Mouse (Mus musculus): ENCODE measurements around the gene Nt5c2. TPM values are rescaled to one million over a fixed set of nuclear protein-coding genes. Genes with fewer than 3 reads are reported as not detected.

Gene Nt5c2
- polyA plus RNA-seq, 1 experiment from 2014 or later: 47.4 TPM

DNA sequence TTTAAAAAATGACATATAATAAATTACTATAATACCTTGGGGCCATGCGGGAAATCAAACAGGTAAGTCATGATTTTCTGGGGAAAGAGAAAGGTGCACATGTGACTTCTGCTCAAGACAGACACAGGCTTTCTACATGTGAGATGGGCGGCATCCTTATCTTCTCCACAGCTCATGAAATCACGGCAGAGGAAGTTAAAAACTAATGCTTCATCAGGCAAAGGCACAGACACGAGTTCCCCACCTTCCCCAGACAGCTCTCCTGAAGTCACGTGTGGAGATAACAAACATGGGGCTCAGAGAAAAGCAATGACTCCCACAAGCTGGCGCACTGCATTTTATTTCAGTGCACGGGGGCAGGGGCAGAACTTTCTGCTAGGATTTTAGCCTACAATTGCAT is 121.5 kb downstream of the Nt5c2 start:
- Histone ChIP-seq H3K9me3 (replicated peaks; ENCODE audit: control insufficient read depth, low read length) (peaks cover 5% of the 10 kb centered on the region), H3K4me2 (ENCODE audit: low read depth, low read length) (no peak overlapping the region), H3K9ac (ENCODE audit: low read depth, low read length) (no peak overlapping the region), H3K36me3 (ENCODE audit: control insufficient read depth, insufficient read depth) (peaks cover 41% of the 10 kb centered on the region), H3K27ac (ENCODE audit: low read length) (no peak overlapping the region), H3K4me1 (ENCODE audit: control insufficient read depth, low read depth, low read length) (peaks cover 5% of the 10 kb centered on the region), H3K4me3 (ENCODE audit: low read depth, low read length) (no peak overlapping the region), H3K27me3 (ENCODE audit: control insufficient read depth, insufficient read depth, low read depth, low read length) (no peaks in the 10 kb centered on the region)
- 50% methylated on average over 7 of the region's 7 CpGs for WGBS (ENCODE audit: insufficient replicate concordance)
- no peak for ATAC-seq (ENCODE audit: low read depth)

DNA sequence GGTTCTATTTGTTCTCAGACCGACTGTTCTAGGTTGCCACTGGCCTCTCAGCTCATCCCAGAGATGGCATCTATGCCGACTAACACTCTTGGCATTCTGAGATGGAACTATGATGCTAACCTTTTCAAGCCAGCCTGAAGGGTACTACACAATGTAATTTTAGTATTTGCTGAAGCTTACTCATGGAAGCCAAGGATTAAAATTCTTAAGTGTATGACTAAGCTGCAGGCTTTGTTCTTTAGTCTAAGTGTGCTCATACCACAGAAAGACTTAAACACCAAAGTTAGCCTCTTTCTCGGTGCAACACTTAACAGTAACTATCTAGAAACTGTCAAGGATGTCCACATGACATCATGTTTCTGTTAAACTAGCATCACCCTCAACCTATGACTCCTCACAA is 122.1 kb downstream of the Nt5c2 start:
- H3K27ac ChIP-seq (ENCODE audit: low read length): no peak overlapping the region
- no peak overlapping the region for H3K4me3 ChIP-seq (ENCODE audit: low read depth, low read length)
- H3K4me1 ChIP-seq (ENCODE audit: control insufficient read depth, low read depth, low read length): peaks cover 10% of the 10 kb centered on the region
- peaks cover 5% of the 10 kb centered on the region for H3K9me3 ChIP-seq (replicated peaks; ENCODE audit: control insufficient read depth, low read length)
- H3K27me3 ChIP-seq (ENCODE audit: control insufficient read depth, insufficient read depth, low read depth, low read length): no peaks in the 10 kb centered on the region
- H3K36me3 ChIP-seq (ENCODE audit: control insufficient read depth, insufficient read depth): peaks cover 37% of the 10 kb centered on the region
- ATAC-seq (ENCODE audit: low read depth): no peak
- H3K4me2 ChIP-seq (ENCODE audit: low read depth, low read length): no peak overlapping the region
- no peak overlapping the region for H3K9ac ChIP-seq (ENCODE audit: low read depth, low read length)
- WGBS (ENCODE audit: insufficient replicate concordance): 79% methylated on average over 3 of the region's 3 CpGs

DNA sequence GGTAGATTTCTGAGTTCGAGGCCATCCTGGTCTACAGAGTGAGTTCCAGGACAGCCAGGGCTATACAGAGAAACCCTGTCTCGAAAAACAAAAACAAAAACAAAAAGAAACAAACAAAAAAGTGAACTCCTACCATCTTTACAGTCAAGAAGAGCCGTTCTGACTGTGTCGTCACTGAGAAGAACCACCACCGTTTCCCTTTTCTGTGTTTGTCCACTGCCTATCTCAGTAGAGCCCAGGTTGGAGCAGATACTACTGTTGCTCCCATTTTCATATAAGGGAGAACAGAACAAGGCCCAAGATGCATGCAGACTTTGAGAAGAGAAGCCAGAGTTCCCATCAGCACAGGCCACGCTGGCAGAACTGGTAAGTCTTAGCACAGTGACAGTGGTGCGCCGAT is 124.3 kb downstream of the Nt5c2 start:
- WGBS (ENCODE audit: insufficient replicate concordance): 88% methylated on average over 8 of the region's 8 CpGs
- ATAC-seq (ENCODE audit: low read depth): no peak
- Histone ChIP-seq H3K9ac (ENCODE audit: low read depth, low read length) (no peak overlapping the region), H3K27ac (ENCODE audit: low read length) (no peak overlapping the region), H3K9me3 (replicated peaks; ENCODE audit: control insufficient read depth, low read length) (no peaks in the 10 kb centered on the region), H3K36me3 (ENCODE audit: control insufficient read depth, insufficient read depth) (peaks cover 33% of the 10 kb centered on the region), H3K4me1 (ENCODE audit: control insufficient read depth, low read depth, low read length) (peaks cover 11% of the 10 kb centered on the region), H3K4me3 (ENCODE audit: low read depth, low read length) (no peak overlapping the region), H3K27me3 (ENCODE audit: control insufficient read depth, insufficient read depth, low read depth, low read length) (no peaks in the 10 kb centered on the region), H3K4me2 (ENCODE audit: low read depth, low read length) (no peak overlapping the region)

DNA sequence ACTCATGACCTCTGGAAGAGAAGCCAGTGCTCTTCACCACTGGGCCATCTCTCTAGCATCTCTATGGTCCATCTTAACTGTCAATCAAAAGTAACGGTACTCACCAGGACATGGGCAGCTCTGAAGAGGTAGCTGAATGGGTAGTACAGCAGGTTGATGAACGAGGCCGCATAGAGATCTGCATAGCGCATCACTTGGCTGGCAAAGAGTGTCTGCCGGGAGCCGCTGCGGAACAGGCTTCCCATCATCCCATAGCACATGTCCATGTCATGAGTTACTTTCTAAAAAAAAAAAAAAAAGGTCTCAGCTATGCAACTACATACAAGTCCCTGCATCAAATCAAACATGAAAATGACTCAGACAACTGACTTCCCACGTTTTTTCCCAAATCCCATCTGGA is 125.3 kb downstream of the Nt5c2 start:
- H3K36me3 ChIP-seq (ENCODE audit: control insufficient read depth, insufficient read depth): peaks cover 36% of the 10 kb centered on the region
- H3K9me3 ChIP-seq (replicated peaks; ENCODE audit: control insufficient read depth, low read length): no peaks in the 10 kb centered on the region
- WGBS (ENCODE audit: insufficient replicate concordance): 87% methylated on average over 8 of the region's 8 CpGs
- no peak overlapping the region for H3K4me3 ChIP-seq (ENCODE audit: low read depth, low read length)
- no peak overlapping the region for H3K9ac ChIP-seq (ENCODE audit: low read depth, low read length)
- H3K4me1 ChIP-seq (ENCODE audit: control insufficient read depth, low read depth, low read length): peaks cover 11% of the 10 kb centered on the region
- no peaks in the 10 kb centered on the region for H3K27me3 ChIP-seq (ENCODE audit: control insufficient read depth, insufficient read depth, low read depth, low read length)
- no peak overlapping the region for H3K4me2 ChIP-seq (ENCODE audit: low read depth, low read length)
- ATAC-seq (ENCODE audit: low read depth): no peak
- H3K27ac ChIP-seq (ENCODE audit: low read length): no peak overlapping the region

DNA sequence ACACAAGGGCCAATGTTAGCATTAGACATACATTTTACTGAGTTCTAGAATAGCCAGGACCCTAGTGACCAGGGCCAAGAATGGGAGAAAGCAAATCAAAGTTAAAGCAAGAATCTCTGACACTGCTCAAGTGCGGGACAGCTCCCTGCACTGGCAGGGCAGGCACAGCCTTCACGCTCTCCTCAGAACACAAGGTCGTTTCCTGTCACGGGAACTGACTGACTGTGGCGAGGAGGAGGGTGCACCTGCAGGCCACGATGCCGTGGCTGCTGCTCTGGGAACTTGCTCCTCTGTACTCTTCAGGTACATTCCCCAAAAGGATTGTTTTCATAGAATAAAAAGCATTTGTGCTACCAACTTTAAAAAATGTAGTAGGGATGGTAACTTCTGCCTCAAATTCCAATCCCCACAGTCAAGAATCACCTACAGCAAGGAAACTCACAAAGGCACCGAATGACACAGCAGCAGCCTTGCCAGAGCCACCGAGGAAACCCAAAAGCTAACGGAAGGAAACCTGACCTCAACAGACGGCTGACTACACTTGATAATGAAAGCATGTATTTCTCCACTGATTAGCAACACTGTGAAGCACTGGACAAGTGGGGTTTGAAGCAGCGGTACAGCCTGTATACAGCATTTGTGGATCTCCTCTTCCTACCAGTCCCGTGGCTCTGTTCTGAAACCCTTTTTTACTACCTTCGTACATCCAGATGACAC is 127.0 kb downstream of the Nt5c2 start:
- no peak overlapping the region for H3K4me3 ChIP-seq (ENCODE audit: low read depth, low read length)
- no peak overlapping the region for H3K9ac ChIP-seq (ENCODE audit: low read depth, low read length)
- H3K27me3 ChIP-seq (ENCODE audit: control insufficient read depth, insufficient read depth, low read depth, low read length): no peaks in the 10 kb centered on the region
- H3K4me1 ChIP-seq (ENCODE audit: control insufficient read depth, low read depth, low read length): peaks cover 11% of the 10 kb centered on the region
- no peaks in the 10 kb centered on the region for H3K9me3 ChIP-seq (replicated peaks; ENCODE audit: control insufficient read depth, low read length)
- H3K36me3 ChIP-seq (ENCODE audit: control insufficient read depth, insufficient read depth): peaks cover 39% of the 10 kb centered on the region
- no peak overlapping the region; the same call in 1 of the 2 replicates for H3K4me2 ChIP-seq (ENCODE audit: low read depth, low read length)
- ATAC-seq (ENCODE audit: low read depth): peak; percentile 48; the same call in 1 of the 2 replicates
- WGBS (ENCODE audit: insufficient replicate concordance): 18% methylated on average over 14 of the region's 14 CpGs
- peak overlapping the region; percentile 24; the same call in 1 of the 2 replicates for H3K27ac ChIP-seq (ENCODE audit: low read length)

DNA sequence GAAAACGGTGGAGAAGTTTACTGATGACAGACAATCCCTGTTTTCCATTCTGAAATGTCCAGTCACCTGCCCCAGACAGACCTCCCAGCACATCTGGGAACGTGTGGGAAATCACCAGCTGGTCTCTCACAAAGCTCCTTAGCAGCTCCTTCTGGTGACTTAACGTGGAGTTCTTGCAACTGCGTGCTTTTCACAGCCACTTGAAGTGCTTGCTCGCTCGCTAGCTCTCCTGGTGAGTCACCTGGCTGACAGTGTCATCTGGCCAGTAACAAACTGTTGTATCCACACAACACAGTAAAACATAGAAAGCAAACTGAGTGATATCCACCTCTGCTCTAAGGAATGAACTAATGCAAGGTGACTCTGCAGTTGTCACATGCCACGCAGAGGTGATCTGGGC is 128.1 kb downstream of the Nt5c2 start:
- Histone ChIP-seq H3K9me3 (replicated peaks; ENCODE audit: control insufficient read depth, low read length) (no peaks in the 10 kb centered on the region), H3K27me3 (ENCODE audit: control insufficient read depth, insufficient read depth, low read depth, low read length) (no peaks in the 10 kb centered on the region), H3K9ac (ENCODE audit: low read depth, low read length) (no peak overlapping the region), H3K27ac (ENCODE audit: low read length) (no peak overlapping the region), H3K4me2 (ENCODE audit: low read depth, low read length) (no peak overlapping the region), H3K36me3 (ENCODE audit: control insufficient read depth, insufficient read depth) (peaks cover 35% of the 10 kb centered on the region), H3K4me3 (ENCODE audit: low read depth, low read length) (no peak overlapping the region), H3K4me1 (ENCODE audit: control insufficient read depth, low read depth, low read length) (peaks cover 11% of the 10 kb centered on the region)
- WGBS (ENCODE audit: insufficient replicate concordance): 86% methylated on average over 7 of the region's 7 CpGs
- ATAC-seq (ENCODE audit: low read depth): no peak

DNA sequence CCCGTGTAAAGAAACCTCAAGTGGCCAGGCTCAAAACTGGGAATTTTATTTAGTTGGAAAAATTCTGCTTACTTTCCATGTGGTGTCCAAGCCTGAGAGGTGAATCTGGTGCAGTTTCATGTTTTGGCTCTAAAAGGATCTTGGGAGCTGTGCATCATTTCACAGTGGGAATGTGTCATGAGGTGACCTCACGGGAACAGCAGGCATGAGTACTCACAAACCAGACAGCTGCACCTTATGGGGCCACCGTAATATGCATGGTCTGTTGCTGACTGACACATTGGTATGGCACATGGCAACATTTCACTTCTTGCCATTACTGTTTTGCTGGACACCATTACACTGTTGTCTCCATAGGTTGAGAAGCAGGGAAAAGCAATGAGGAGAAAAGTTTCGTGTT is 129.6 kb downstream of the Nt5c2 start:
- Histone ChIP-seq H3K27ac (ENCODE audit: low read length) (no peak overlapping the region), H3K36me3 (ENCODE audit: control insufficient read depth, insufficient read depth) (peaks cover 29% of the 10 kb centered on the region)
- no peak for ATAC-seq (ENCODE audit: low read depth)

DNA sequence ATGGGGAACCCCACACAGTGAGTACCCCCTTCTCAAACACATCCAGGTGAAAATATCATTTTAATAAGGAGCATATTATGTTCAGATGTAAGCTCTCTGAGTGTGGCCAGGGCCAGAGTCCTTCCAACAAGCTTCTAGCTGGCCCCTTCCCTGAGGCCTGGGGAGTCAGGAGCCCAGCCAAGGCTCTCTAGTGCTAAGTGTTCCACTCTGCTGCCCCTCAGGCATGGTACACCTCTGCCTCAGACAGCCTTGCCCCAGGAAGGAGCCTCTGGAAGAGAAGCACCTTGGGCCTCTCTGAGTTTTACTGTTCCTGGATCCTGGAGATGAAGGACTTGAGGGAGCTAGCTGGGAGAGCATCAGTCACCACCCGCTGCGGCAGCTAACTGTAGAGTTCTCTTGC is 135.1 kb downstream of the Nt5c2 start:
- H3K36me3 ChIP-seq (ENCODE audit: control insufficient read depth, insufficient read depth): peaks cover 3% of the 10 kb centered on the region; the same call in 1 of the 2 replicates
- H3K27ac ChIP-seq (ENCODE audit: low read length): no peak overlapping the region
- no peaks in the 10 kb centered on the region for H3K9me3 ChIP-seq (replicated peaks; ENCODE audit: control insufficient read depth, low read length)
- 88% methylated on average over 2 of the region's 2 CpGs for WGBS (ENCODE audit: insufficient replicate concordance)
- no peak for ATAC-seq (ENCODE audit: low read depth)
- no peaks in the 10 kb centered on the region; the same call in 1 of the 2 replicates for H3K4me1 ChIP-seq (ENCODE audit: control insufficient read depth, low read depth, low read length)
- H3K9ac ChIP-seq (ENCODE audit: low read depth, low read length): no peak overlapping the region
- no peaks in the 10 kb centered on the region for H3K27me3 ChIP-seq (ENCODE audit: control insufficient read depth, insufficient read depth, low read depth, low read length)
- no peak overlapping the region for H3K4me3 ChIP-seq (ENCODE audit: low read depth, low read length)
- no peak overlapping the region for H3K4me2 ChIP-seq (ENCODE audit: low read depth, low read length)

More for the DNA sequence above, 129.6 kb downstream of the Nt5c2 start:
- H3K27me3 ChIP-seq (ENCODE audit: control insufficient read depth, insufficient read depth, low read depth, low read length): no peaks in the 10 kb centered on the region
- 87% methylated on average over 4 of the region's 4 CpGs for WGBS (ENCODE audit: insufficient replicate concordance)
- peaks cover 11% of the 10 kb centered on the region for H3K4me1 ChIP-seq (ENCODE audit: control insufficient read depth, low read depth, low read length)
- no peak overlapping the region for H3K4me2 ChIP-seq (ENCODE audit: low read depth, low read length)
- H3K4me3 ChIP-seq (ENCODE audit: low read depth, low read length): no peak overlapping the region
- no peak overlapping the region for H3K9ac ChIP-seq (ENCODE audit: low read depth, low read length)
- H3K9me3 ChIP-seq (replicated peaks; ENCODE audit: control insufficient read depth, low read length): no peaks in the 10 kb centered on the region

DNA sequence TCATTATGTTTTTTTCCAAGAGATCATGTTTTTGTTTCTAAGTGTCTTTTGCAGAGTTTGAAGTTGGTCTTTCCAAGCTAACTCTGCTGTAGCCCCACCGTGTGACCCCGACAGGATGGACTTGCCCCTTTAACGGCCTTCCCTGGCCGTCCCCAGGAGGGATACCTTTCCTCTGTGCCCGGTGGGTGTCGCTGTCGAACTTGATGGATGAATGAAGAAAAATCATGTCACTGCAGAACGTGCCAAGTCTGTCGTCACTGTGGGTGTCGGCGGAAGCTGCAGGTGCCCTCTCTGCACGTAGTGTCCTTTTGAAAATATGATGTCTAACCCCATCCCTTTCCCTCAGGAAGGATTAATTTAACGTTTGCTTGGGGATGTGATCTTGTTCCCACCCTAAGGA is 136.6 kb downstream of the Nt5c2 start:
- ATAC-seq (ENCODE audit: low read depth): no peak

More for the DNA sequence above, 136.6 kb downstream of the Nt5c2 start:
- Histone ChIP-seq H3K9me3 (replicated peaks; ENCODE audit: control insufficient read depth, low read length) (no peaks in the 10 kb centered on the region), H3K4me1 (ENCODE audit: control insufficient read depth, low read depth, low read length) (no peaks in the 10 kb centered on the region; the same call in 1 of the 2 replicates), H3K9ac (ENCODE audit: low read depth, low read length) (no peak overlapping the region), H3K4me3 (ENCODE audit: low read depth, low read length) (no peak overlapping the region), H3K27me3 (ENCODE audit: control insufficient read depth, insufficient read depth, low read depth, low read length) (no peaks in the 10 kb centered on the region), H3K36me3 (ENCODE audit: control insufficient read depth, insufficient read depth) (peaks cover 1% of the 10 kb centered on the region; the same call in 1 of the 2 replicates), H3K27ac (ENCODE audit: low read length) (no peak overlapping the region), H3K4me2 (ENCODE audit: low read depth, low read length) (no peak overlapping the region)
- WGBS (ENCODE audit: insufficient replicate concordance): 51% methylated on average over 13 of the region's 13 CpGs
